13 mouse cellular contexts compared by ENCODE assay signal in genomic region chr3:146901729-146902128, GRCm38 (mm10).
"Had no signal": no experiment of that assay in that cellular context is flagged by ENCODE, and none has a peak within 500 bp of the region (broad histone marks: within the 10 kb centered on the region; RNA-seq: fewer than 3 reads in every experiment).

No protein-coding gene starts in this region.

- H3K4me1 ChIP-seq: limb, embryonic 12.5 days; liver, embryonic 13.5 days; lung, embryonic 15.5 days had no signal

- H3K36me3 ChIP-seq: limb, embryonic 12.5 days; liver, embryonic 13.5 days; lung, embryonic 15.5 days had no signal

- H3K4me2 ChIP-seq: limb, embryonic 12.5 days; liver, embryonic 13.5 days; lung, embryonic 15.5 days had no signal

- H3K9ac ChIP-seq: limb, embryonic 12.5 days; liver, embryonic 13.5 days; liver, postnatal 0 days; lung, embryonic 15.5 days had no signal

- ATAC-seq: liver, postnatal 0 days had no signal

- H3K9me3 ChIP-seq: limb, embryonic 12.5 days; liver, embryonic 13.5 days; lung, embryonic 15.5 days had no signal

- H3K27ac ChIP-seq: layer of hippocampus, adult 2 months; limb, embryonic 12.5 days; liver, embryonic 13.5 days; lung, embryonic 15.5 days; stomach, postnatal 0 days had no signal

- H3K4me3 ChIP-seq: layer of hippocampus, adult 2 months; limb, embryonic 12.5 days; liver, embryonic 13.5 days; lung, embryonic 15.5 days; myocyte had no signal

- H3K27me3 ChIP-seq: limb, embryonic 12.5 days; liver, embryonic 13.5 days; lung, embryonic 15.5 days had no signal

- DNase-seq: kidney, adult 8-10 months; kidney, postnatal 4 days; liver; liver, embryonic 13.5 days; liver, postnatal 0 days; lung, postnatal 14 days; thymus, adult 18-20 months; thymus, postnatal 14 days had no signal
